Mouse (Mus musculus) heart, embryonic 15.5 days (tissue): ENCODE measurements at regions not wholly inside any gene's neighbourhood (a gene's known extent, or its start where the extent isn't known, plus 50 kb on each side); places are given as distances from the start of the nearest gene placed in this dataset.

Source experiments
- ATAC-seq: fragments of 200-750 bp; cut with Nextera tagmentation; replicated peaks from 2 replicates; pipeline ENCODE4 v1.8.0; 2017; ENCODE audit warnings: low read depth, moderate TSS enrichment; ENCODE audit not compliant: insufficient number of reproducible peaks, insufficient read depth, low FRiP score
- H3K27ac ChIP-seq: fragments of 300-500 bp; sonication (generic); 2 replicates; pipeline ENCODE4 v1.5.1; 2015; ENCODE audit warnings: mild to moderate bottlenecking, inconsistent platforms
- H3K27me3 ChIP-seq: fragments of 300-500 bp; sonication (generic); 2 replicates; pipeline ENCODE4 v1.6.1; 2015; ENCODE audit warnings: inconsistent platforms
- H3K36me3 ChIP-seq: fragments of 300-500 bp; sonication (generic); 2 replicates; pipeline ENCODE4 v1.6.1; 2015; ENCODE audit warnings: mild to moderate bottlenecking, inconsistent platforms
- H3K4me1 ChIP-seq: fragments of 300-500 bp; sonication (generic); replicated peaks from 2 replicates; pipeline ENCODE4 v1.6.1; 2015; ENCODE audit warnings: inconsistent platforms
- H3K4me2 ChIP-seq: fragments of 300-500 bp; sonication (generic); 2 replicates; pipeline ENCODE4 v1.6.1; 2015; ENCODE audit warnings: inconsistent platforms, mild to moderate bottlenecking, moderate library complexity
- H3K4me3 ChIP-seq: fragments of 300-500 bp; sonication (generic); 2 replicates; pipeline ENCODE4 v1.5.1; 2015; ENCODE audit warnings: mild to moderate bottlenecking, inconsistent platforms
- H3K9ac ChIP-seq: fragments of 300-500 bp; sonication (generic); 2 replicates; pipeline ENCODE4 v1.6.1; 2015; ENCODE audit warnings: mild to moderate bottlenecking, inconsistent platforms
- H3K9me3 ChIP-seq: fragments of 300-500 bp; sonication (generic); replicated peaks from 2 replicates; pipeline ENCODE4 v1.6.1; 2016; ENCODE audit warnings: inconsistent platforms
- WGBS: fragments of 180-500 bp; shearing (Covaris S2); methylation state at CpG from one replicate; pipeline ENCODE4 v1.1.7; 2015; ENCODE audit warnings: mixed read lengths; 5-methylcytosine and 5-hydroxymethylcytosine counted together

- no peak overlapping the region for H3K4me3 ChIP-seq
- H3K36me3 ChIP-seq, result no peaks in the 10 kb centered on the region
- ATAC-seq, result no peak
- no peaks in the 10 kb centered on the region for H3K9me3 ChIP-seq
- H3K27ac ChIP-seq, result no peak overlapping the region
- WGBS, result 72% methylated on average over 1 of the region's 1 CpGs
- no peaks in the 10 kb centered on the region for H3K4me1 ChIP-seq
- no peak overlapping the region for H3K9ac ChIP-seq
- no peak overlapping the region for H3K4me2 ChIP-seq
- H3K27me3 ChIP-seq, result no peaks in the 10 kb centered on the region
Observed at GRCm38 (mm10) chr4:55851430-55851829, 319.2 kb upstream of the Klf4 start.

DNA sequence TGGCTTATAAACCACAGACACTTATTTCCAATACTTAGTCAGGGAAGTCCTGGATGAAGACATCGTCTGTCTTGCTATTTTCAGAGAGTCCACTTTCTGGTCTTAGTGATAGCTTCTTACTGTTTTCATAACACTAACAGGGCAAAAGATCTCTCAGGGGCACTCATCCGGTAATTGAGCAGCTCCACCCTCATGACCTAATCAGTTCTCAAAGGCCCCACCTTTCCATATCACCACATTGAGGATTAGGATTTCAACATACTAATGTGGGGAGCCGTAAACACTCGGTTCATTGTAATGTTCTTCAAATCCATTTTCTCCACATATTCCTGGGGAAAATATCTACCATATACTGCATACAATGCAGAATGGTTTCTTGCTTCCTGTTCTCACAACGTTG lies 318.8 kb upstream of the Klf4 start:
- ATAC-seq, result no peak
- Histone ChIP-seq H3K4me1 (no peaks in the 10 kb centered on the region), H3K27ac (no peak overlapping the region), H3K9ac (no peak overlapping the region), H3K36me3 (no peaks in the 10 kb centered on the region), H3K4me3 (no peak overlapping the region), H3K4me2 (no peak overlapping the region), H3K9me3 (no peaks in the 10 kb centered on the region), H3K27me3 (no peaks in the 10 kb centered on the region)
- 63% methylated on average over 5 of the region's 5 CpGs for WGBS

DNA sequence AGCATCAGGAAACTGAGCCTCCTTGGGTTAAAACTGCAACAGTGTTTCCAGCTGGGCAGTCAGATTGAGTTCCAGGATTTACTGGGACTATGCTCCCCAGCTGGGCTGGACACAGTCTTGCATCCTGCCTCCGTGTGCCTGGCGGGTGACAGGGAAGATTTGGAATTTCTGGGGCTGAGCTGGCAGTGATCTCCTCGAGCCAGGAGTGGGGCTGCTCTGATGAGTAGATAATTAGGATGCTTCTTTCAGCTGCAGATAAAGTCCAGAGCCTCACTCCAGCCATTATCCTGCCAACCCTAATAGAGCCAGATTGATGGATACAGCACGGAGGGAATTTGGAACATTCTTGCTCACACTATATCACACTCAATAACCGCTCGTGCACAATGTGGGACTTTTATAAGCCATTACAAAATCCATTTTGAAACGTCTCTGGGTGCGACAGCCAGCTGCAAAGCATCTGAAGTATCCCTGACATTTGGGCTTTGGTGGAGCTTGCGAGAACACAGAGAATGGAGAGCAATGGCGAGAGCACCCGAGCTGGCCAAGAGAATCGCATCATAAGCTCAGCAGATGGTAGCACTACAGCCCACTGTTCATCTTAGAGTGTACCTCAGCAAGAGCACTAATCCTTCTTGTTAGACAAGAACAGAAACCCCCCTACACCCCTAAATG lies 311.6 kb upstream of the Klf4 start:
- WGBS, result 52% methylated on average over 12 of the region's 12 CpGs
- Histone ChIP-seq H3K9me3 (no peaks in the 10 kb centered on the region), H3K27ac (no peak overlapping the region), H3K4me2 (no peak overlapping the region), H3K4me1 (no peaks in the 10 kb centered on the region; the same call in 1 of the 2 replicates), H3K4me3 (no peak overlapping the region), H3K9ac (no peak overlapping the region), H3K27me3 (no peaks in the 10 kb centered on the region), H3K36me3 (no peaks in the 10 kb centered on the region)
- no peak for ATAC-seq

- WGBS, result 73% methylated on average over 3 of the region's 3 CpGs
- H3K4me1 ChIP-seq, result no peaks in the 10 kb centered on the region
- H3K4me3 ChIP-seq, result no peak overlapping the region
- H3K27me3 ChIP-seq, result no peaks in the 10 kb centered on the region
- no peak overlapping the region for H3K27ac ChIP-seq
- H3K36me3 ChIP-seq, result no peaks in the 10 kb centered on the region
- ATAC-seq, result no peak
- H3K9me3 ChIP-seq, result no peaks in the 10 kb centered on the region
- H3K9ac ChIP-seq, result no peak overlapping the region
- no peak overlapping the region for H3K4me2 ChIP-seq
Observed at GRCm38 (mm10) chr4:55838568-55838967, 306.3 kb upstream of the Klf4 start.

DNA sequence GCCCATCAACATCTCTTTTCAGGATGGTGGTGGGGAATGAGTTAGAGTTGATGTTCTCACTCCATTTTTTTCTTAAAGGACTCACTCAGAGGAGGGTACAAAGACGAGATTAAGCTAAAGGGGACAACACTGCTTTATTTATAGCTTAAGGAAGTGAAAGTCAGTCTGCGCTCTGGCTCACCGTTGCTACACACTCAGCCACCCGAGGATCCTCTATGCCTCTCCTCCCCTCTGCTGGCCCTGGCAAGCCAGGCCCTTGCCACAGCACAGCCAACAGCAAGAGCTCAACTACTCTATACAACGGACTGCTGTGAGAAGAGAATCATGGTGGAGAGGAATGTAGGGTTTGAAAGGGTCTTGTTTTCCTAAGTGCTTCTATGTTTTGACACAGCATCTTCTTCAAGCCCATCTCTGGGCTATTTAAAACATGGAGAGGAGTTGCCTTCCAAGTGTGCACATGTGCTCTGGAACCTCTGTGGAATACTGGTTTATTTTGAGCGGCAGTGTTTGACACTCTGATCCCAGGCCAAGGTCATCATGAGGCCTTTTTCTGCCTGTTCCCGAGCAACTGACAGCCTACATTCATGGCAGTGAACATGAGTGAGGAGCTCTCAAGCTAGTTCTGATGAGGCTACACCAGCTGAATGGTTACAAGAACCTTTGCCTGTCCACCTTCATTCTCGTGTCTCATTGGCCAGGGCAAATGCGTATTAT lies 291.9 kb upstream of the Klf4 start:
- no peaks in the 10 kb centered on the region for H3K36me3 ChIP-seq
- WGBS, result 47% methylated on average over 9 of the region's 9 CpGs
- H3K27ac ChIP-seq, result no peak overlapping the region
- H3K9ac ChIP-seq, result no peak overlapping the region
- H3K27me3 ChIP-seq, result no peaks in the 10 kb centered on the region
- H3K4me2 ChIP-seq, result no peak overlapping the region
- H3K4me1 ChIP-seq, result peaks cover 9% of the 10 kb centered on the region; the same call in 1 of the 2 replicates
- no peak for ATAC-seq
- H3K4me3 ChIP-seq, result no peak overlapping the region
- no peaks in the 10 kb centered on the region for H3K9me3 ChIP-seq

- no peak for ATAC-seq
- Histone ChIP-seq H3K9ac (no peak overlapping the region), H3K36me3 (no peaks in the 10 kb centered on the region), H3K27ac (no peak overlapping the region), H3K4me1 (peaks cover 9% of the 10 kb centered on the region; the same call in 1 of the 2 replicates), H3K4me3 (no peak overlapping the region), H3K27me3 (no peaks in the 10 kb centered on the region), H3K4me2 (no peak overlapping the region), H3K9me3 (no peaks in the 10 kb centered on the region)
- 84% methylated on average over 1 of the region's 1 CpGs for WGBS
Observed at GRCm38 (mm10) chr4:55823583-55823982, 291.3 kb upstream of the Klf4 start.

- no peak overlapping the region for H3K4me3 ChIP-seq
- 71% methylated on average over 4 of the region's 4 CpGs for WGBS
- no peaks in the 10 kb centered on the region for H3K9me3 ChIP-seq
- no peaks in the 10 kb centered on the region for H3K4me1 ChIP-seq
- no peak overlapping the region for H3K27ac ChIP-seq
- H3K36me3 ChIP-seq, result no peaks in the 10 kb centered on the region
- ATAC-seq, result no peak
- H3K4me2 ChIP-seq, result no peak overlapping the region
- no peak overlapping the region for H3K9ac ChIP-seq
- H3K27me3 ChIP-seq, result no peaks in the 10 kb centered on the region
Observed at GRCm38 (mm10) chr4:55817035-55817818, 285.0 kb upstream of the Klf4 start.

DNA sequence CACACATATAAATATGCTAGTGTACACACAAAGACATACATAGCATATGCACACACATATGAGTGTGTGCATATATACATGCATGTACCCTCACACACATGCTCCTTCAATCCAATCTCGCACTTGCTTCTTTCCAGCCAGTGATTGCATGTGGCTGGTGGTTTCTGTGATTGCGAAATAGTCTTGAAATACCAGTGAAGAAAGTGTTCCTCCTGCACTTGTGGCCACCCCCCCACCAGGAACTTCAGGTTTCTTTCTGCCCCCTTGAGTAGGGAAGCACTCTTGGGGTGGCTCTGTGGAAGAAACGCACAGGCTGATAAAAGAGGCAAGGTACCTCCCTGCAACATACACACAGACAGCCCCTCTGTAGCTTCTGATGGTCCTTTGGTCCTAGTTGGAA lies 283.6 kb upstream of the Klf4 start:
- Histone ChIP-seq H3K9ac (no peak overlapping the region), H3K27ac (no peak overlapping the region), H3K4me3 (no peak overlapping the region), H3K27me3 (no peaks in the 10 kb centered on the region), H3K4me1 (no peaks in the 10 kb centered on the region), H3K4me2 (no peak overlapping the region), H3K36me3 (no peaks in the 10 kb centered on the region), H3K9me3 (no peaks in the 10 kb centered on the region)
- no peak for ATAC-seq
- WGBS, result 86% methylated on average over 3 of the region's 3 CpGs

DNA sequence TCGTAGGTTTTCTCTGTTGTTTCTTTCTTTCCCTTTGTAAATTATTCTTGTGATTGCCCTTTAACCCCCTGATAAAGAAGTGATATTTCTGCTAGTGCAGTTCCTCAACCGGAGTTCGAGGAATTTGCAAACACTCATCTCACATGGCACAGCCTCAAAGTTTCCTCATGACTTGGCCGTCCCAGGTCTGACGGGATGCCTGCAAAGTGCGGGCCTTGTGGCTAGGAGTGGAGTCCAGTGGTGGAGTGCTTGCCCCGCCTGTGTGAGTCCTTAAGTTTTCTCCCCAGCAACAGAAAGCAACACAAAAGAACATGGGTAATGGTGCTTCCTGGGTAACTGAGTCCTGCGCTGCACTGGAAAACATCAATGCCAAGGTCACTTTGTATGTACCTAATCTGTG lies 280.6 kb upstream of the Klf4 start:
- Histone ChIP-seq H3K27ac (no peak overlapping the region), H3K27me3 (no peaks in the 10 kb centered on the region; the same call in 1 of the 2 replicates), H3K4me2 (no peak overlapping the region), H3K4me1 (no peaks in the 10 kb centered on the region), H3K9ac (no peak overlapping the region), H3K36me3 (no peaks in the 10 kb centered on the region), H3K9me3 (no peaks in the 10 kb centered on the region), H3K4me3 (no peak overlapping the region)
- ATAC-seq, result no peak
- 75% methylated on average over 8 of the region's 8 CpGs for WGBS

DNA sequence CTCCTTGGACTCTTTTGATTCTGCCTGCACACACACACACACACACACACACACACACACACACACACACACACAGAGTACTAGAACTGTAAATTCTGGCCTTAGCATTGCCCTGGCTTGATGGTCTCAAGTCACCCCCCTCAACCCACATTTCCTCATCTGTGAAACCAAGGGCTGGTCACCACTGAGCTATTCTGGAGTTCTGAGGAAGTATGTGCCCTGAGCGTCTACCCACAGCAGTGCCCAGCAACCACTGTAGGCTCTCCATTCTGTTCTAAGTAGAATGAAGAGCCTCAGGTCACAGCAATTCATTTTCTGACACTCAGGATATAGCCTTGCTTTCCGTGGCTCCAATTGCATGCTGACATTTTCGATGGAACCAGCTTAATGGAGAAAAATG lies 279.4 kb upstream of the Klf4 start:
- Histone ChIP-seq H3K36me3 (no peaks in the 10 kb centered on the region), H3K27ac (no peak overlapping the region), H3K4me2 (no peak overlapping the region), H3K9me3 (no peaks in the 10 kb centered on the region), H3K9ac (no peak overlapping the region), H3K27me3 (no peaks in the 10 kb centered on the region; the same call in 1 of the 2 replicates), H3K4me3 (no peak overlapping the region), H3K4me1 (no peaks in the 10 kb centered on the region)
- WGBS, result 68% methylated on average over 3 of the region's 3 CpGs
- no peak for ATAC-seq

GRCm38 (mm10) chr4:55808501-55808900 lies 276.2 kb upstream of the Klf4 start:
- H3K36me3 ChIP-seq, result no peaks in the 10 kb centered on the region
- no peak for ATAC-seq
- no peak overlapping the region for H3K9ac ChIP-seq
- 67% methylated on average over 5 of the region's 5 CpGs for WGBS
- H3K27ac ChIP-seq, result no peak overlapping the region
- no peaks in the 10 kb centered on the region for H3K4me1 ChIP-seq
- H3K4me3 ChIP-seq, result no peak overlapping the region
- H3K9me3 ChIP-seq, result no peaks in the 10 kb centered on the region
- no peak overlapping the region for H3K4me2 ChIP-seq
- H3K27me3 ChIP-seq, result no peaks in the 10 kb centered on the region; the same call in 1 of the 2 replicates
